Mouse (Mus musculus) kidney, embryonic 16.5 days (tissue): Measurements from ENCODE around the gene Lgals8. TPM values are rescaled to one million over a fixed set of nuclear protein-coding genes. Genes with fewer than 3 reads are reported as not detected.
A peak's percentile ranks its signal among the peaks of the same experiment; 100 is the strongest.
"Not testable (repeated sequence)": the region's sequence is repeated elsewhere in the genome, so short reads cannot be mapped to it uniquely, and the experiment has no call there.

Source experiments
- ATAC-seq: fragments of 200-750 bp; cut with Nextera tagmentation; 2 replicates; pipeline ENCODE4 v1.8.0; 2017; ENCODE audit warnings: moderate TSS enrichment; ENCODE audit not compliant: low FRiP score, low TSS enrichment
- H3K27ac ChIP-seq: fragments of 300-500 bp; sonication (generic); 2 replicates; pipeline ENCODE4 v1.5.1; 2014; ENCODE audit warnings: low read length
- H3K27me3 ChIP-seq: fragments of 300-500 bp; sonication (generic); 2 replicates; pipeline ENCODE4 v1.6.1; 2014; ENCODE audit warnings: low read length, control low read depth, mixed read lengths; ENCODE audit not compliant: insufficient read depth
- H3K36me3 ChIP-seq: fragments of 300-500 bp; sonication (generic); 2 replicates; pipeline ENCODE4 v1.6.1; 2014; ENCODE audit warnings: low read length, control low read depth, mixed read lengths; ENCODE audit not compliant: insufficient read depth
- H3K4me1 ChIP-seq: fragments of 300-500 bp; sonication (generic); 2 replicates; pipeline ENCODE4 v1.6.1; 2014; ENCODE audit warnings: low read length, control low read depth, mixed read lengths; ENCODE audit not compliant: insufficient read depth
- H3K4me2 ChIP-seq: fragments of 300-500 bp; sonication (generic); replicated peaks from 2 replicates; pipeline ENCODE4 v1.6.1; 2014; ENCODE audit warnings: low read depth, low read length
- H3K4me3 ChIP-seq: fragments of 300-500 bp; sonication (generic); 2 replicates; pipeline ENCODE4 v1.5.1; 2014; ENCODE audit warnings: mild to moderate bottlenecking, low read length
- H3K9ac ChIP-seq: fragments of 300-500 bp; sonication (generic); replicated peaks from 2 replicates; pipeline ENCODE4 v1.6.1; 2014; ENCODE audit warnings: low read length
- H3K9me3 ChIP-seq: fragments of 300-500 bp; sonication (generic); 2 replicates; pipeline ENCODE4 v1.6.1; 2016; ENCODE audit warnings: low read length, control low read depth
- WGBS: fragments of 180-500 bp; shearing (Covaris S2); extraction: QIAGEN DNeasy Blood & Tissue Kit; methylation state at CpG from one replicate; pipeline ENCODE4 v1.1.7; 2014; 5-methylcytosine and 5-hydroxymethylcytosine counted together
- polyA plus RNA-seq: library from polyadenylated mRNA; unstranded; fragments of >200 nt; fragmentation: Nextera tagmentation; extraction: Ambion mirVana; gene quantifications from 2 replicates; pipeline ENCODE4 v1.2.1, GENCODE M21; 2015

The Lgals8 gene
- polyA plus RNA-seq, 1 experiment from 2014 or later, result 24.8 TPM

DNA sequence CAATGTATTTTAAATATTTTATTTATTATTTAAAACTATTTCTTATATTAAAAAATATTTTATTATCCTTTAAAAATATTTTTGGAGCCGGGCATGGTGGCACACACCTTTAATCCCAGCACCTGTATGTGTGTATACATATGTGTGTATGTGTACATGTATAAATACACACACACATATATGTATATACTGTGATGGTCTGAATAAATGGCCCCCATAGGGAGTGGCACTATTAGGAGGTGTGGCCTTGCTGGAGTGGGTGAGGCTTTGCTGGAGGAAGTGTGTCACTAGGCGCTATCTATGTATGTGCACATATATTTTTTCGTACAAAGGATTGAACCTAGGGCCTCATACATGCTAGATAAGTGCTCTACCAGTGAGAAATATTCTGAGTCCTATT, 27.8 kb upstream of the Lgals8 start:
- H3K4me1 ChIP-seq, result no peaks in the 10 kb centered on the region
- no peaks in the 10 kb centered on the region for H3K36me3 ChIP-seq
- H3K27ac ChIP-seq, result no peak overlapping the region
- H3K27me3 ChIP-seq, result no peaks in the 10 kb centered on the region
- H3K9me3 ChIP-seq, result no peaks in the 10 kb centered on the region
- ATAC-seq, result no peak; the same call in 1 of the 2 replicates
- H3K4me2 ChIP-seq, result no peak overlapping the region
- H3K9ac ChIP-seq, result no peak overlapping the region
- H3K4me3 ChIP-seq, result no peak overlapping the region
- 85% methylated on average over 3 of the region's 3 CpGs for WGBS

DNA sequence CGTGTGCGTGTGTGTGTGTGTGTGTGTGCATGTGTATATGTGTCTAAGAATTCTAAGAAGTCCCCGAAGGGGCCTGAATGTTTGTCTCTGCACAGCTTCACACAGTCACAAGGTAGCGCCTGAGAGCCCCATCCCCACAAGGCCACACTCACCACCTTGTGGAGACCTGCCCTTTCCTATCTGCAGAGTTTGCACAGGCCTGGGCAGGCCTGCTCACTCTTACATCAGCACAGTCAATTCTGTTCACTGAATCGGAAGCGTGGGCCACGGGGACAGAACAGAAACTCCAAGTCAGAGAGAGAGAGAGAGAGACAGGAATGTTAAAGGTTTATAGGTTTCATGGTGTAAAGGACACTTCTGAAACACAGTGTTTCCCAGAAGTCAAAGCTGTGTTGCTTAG, 20.9 kb upstream of the Lgals8 start:
- Histone ChIP-seq H3K27ac (no peak overlapping the region), H3K36me3 (no peaks in the 10 kb centered on the region), H3K4me3 (no peak overlapping the region), H3K27me3 (no peaks in the 10 kb centered on the region), H3K9ac (no peak overlapping the region), H3K9me3 (no peaks in the 10 kb centered on the region), H3K4me1 (no peaks in the 10 kb centered on the region), H3K4me2 (no peak overlapping the region)
- WGBS, result 65% methylated on average over 7 of the region's 7 CpGs
- peak; percentile 49; the same call in 1 of the 2 replicates for ATAC-seq

DNA sequence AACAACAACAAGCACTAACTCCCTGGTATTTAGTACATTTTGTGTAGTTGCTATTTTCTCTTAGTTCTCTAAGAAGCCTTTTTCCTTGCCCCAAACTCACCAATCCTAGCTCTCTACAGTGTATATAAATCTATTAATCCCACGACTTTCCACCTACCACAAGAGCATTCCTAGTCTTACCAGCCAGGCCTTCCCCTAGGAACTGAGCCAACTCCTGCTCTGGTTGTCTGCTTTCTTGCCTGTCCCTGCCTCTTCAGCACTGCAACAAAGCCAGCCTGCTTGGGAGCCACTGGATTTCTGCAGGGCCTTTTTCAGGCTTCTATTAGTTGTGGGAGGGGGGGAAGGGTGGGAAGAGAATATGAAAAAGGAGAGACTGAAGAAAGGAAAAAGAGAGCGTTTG, 20.5 kb upstream of the Lgals8 start:
- no peaks in the 10 kb centered on the region for H3K36me3 ChIP-seq
- no peak overlapping the region for H3K9ac ChIP-seq
- H3K27ac ChIP-seq, result no peak overlapping the region
- no peak overlapping the region for H3K4me3 ChIP-seq
- no peaks in the 10 kb centered on the region for H3K4me1 ChIP-seq
- no peaks in the 10 kb centered on the region for H3K27me3 ChIP-seq
- no peaks in the 10 kb centered on the region for H3K9me3 ChIP-seq
- H3K4me2 ChIP-seq, result no peak overlapping the region
- no peak for ATAC-seq
- 75% methylated on average over 2 of the region's 2 CpGs for WGBS

DNA sequence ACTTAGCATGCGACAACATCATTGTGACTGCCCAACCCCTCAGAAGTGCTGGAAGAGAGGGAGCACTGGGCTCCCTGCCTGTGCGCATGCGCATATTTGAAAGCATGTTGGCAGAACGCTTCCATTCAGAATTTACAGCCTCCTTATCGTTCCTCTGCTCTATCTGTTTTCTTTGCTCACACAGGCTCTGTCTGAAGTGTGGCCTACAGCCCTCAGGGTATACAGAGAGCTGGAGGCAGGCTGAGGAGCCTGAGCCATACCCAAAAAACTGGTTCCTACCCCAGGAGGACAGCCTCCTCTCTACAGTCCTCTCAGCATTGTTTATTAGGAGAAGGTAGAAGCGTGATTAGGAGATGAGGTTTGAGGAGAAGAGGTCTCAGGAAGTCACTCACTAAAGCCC, 15.1 kb upstream of the Lgals8 start:
- no peak for ATAC-seq

DNA sequence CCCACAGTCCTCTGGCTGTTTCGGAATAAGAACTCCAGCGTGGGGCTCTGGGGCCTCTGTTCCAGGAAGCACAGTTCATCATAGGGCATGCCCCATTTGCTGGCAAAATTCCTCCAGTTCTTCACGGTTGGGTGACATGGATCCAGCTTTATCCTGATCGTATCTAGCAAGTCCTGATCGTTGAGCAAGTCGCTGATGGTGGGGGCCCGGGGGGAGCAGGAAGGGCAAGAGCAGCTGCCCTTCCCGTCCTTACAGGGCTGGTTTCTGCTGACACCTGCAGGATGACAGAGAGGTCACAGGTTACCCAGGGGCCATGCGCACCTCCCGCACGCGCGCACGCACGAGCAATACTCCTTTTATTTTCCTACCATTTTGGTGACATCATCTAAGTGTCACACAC, 13.6 kb upstream of the Lgals8 start:
- H3K27me3 ChIP-seq, result no peaks in the 10 kb centered on the region
- 46% methylated on average over 15 of the region's 15 CpGs for WGBS
- no peak overlapping the region for H3K27ac ChIP-seq
- peaks cover 3% of the 10 kb centered on the region; the same call in 1 of the 2 replicates for H3K4me1 ChIP-seq
- H3K4me2 ChIP-seq, result 0 out of 2 replicates have a peak overlapping the region, but pooled peaks have one; percentile 4
- peak; percentile 71; the same call in 1 of the 2 replicates for ATAC-seq
- no peak overlapping the region for H3K9ac ChIP-seq
- H3K4me3 ChIP-seq, result no peak overlapping the region
- H3K9me3 ChIP-seq, result no peaks in the 10 kb centered on the region
- no peaks in the 10 kb centered on the region for H3K36me3 ChIP-seq

More for the DNA sequence above, 15.1 kb upstream of the Lgals8 start:
- H3K4me2 ChIP-seq, result no peak overlapping the region
- 52% methylated on average over 6 of the region's 6 CpGs for WGBS
- peaks cover 3% of the 10 kb centered on the region; the same call in 1 of the 2 replicates for H3K4me1 ChIP-seq
- H3K4me3 ChIP-seq, result no peak overlapping the region
- no peaks in the 10 kb centered on the region for H3K36me3 ChIP-seq
- H3K9me3 ChIP-seq, result no peaks in the 10 kb centered on the region
- no peaks in the 10 kb centered on the region for H3K27me3 ChIP-seq
- no peak overlapping the region for H3K27ac ChIP-seq
- H3K9ac ChIP-seq, result no peak overlapping the region

DNA sequence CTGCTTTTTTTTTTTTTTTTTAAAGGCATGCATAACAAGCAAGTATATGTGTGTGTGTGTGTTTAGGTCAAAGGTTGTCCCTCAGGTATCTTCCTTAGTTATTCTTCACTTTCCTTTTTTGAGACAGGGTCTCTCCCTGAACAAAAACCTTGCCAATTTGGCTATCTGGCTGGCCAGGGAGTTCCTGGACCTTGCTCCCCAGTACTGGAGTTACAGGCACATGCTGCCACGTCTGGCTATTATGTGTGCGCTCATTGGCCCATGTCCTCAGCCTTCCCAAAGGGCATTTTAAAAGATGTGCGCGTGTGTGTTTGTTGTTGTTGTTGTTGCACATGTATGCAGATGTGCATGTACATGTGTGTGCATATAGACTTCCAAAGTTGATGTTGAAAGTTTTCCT, 12.1 kb upstream of the Lgals8 start:
- WGBS, result 87% methylated on average over 4 of the region's 4 CpGs
- H3K4me3 ChIP-seq, result no peak overlapping the region
- no peak for ATAC-seq

DNA sequence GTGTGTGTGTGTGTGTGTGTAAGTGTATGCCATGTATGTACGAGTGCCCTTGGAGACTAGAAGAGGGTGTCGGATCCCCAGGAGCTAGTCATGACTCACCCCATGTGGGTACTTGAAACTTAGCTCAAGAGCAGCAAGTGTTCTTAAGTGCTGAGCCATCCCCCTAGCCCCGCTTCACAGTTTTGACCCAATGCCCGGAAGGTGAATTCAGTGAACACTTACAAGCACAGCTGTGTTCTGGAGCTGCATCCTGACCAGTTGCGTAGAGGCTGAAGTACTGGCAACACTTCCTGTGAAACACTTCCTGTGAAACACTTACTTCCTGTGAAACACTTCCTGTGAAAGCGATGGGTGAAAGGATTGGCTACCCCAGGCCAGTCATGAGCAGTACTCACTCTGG, 10.5 kb upstream of the Lgals8 start:
- Histone ChIP-seq H3K27me3 (no peaks in the 10 kb centered on the region), H3K4me1 (peaks cover 3% of the 10 kb centered on the region; the same call in 1 of the 2 replicates), H3K36me3 (no peaks in the 10 kb centered on the region), H3K27ac (no peak overlapping the region), H3K4me2 (no peak overlapping the region), H3K4me3 (no peak overlapping the region), H3K9ac (no peak overlapping the region), H3K9me3 (no peaks in the 10 kb centered on the region)
- no peak for ATAC-seq
- 87% methylated on average over 6 of the region's 6 CpGs for WGBS

More for the DNA sequence above, 12.1 kb upstream of the Lgals8 start:
- H3K27me3 ChIP-seq, result no peaks in the 10 kb centered on the region
- no peaks in the 10 kb centered on the region for H3K36me3 ChIP-seq
- peaks cover 3% of the 10 kb centered on the region; the same call in 1 of the 2 replicates for H3K4me1 ChIP-seq
- H3K27ac ChIP-seq, result no peak overlapping the region
- no peak overlapping the region for H3K9ac ChIP-seq
- H3K9me3 ChIP-seq, result no peaks in the 10 kb centered on the region
- H3K4me2 ChIP-seq, result no peak overlapping the region

DNA sequence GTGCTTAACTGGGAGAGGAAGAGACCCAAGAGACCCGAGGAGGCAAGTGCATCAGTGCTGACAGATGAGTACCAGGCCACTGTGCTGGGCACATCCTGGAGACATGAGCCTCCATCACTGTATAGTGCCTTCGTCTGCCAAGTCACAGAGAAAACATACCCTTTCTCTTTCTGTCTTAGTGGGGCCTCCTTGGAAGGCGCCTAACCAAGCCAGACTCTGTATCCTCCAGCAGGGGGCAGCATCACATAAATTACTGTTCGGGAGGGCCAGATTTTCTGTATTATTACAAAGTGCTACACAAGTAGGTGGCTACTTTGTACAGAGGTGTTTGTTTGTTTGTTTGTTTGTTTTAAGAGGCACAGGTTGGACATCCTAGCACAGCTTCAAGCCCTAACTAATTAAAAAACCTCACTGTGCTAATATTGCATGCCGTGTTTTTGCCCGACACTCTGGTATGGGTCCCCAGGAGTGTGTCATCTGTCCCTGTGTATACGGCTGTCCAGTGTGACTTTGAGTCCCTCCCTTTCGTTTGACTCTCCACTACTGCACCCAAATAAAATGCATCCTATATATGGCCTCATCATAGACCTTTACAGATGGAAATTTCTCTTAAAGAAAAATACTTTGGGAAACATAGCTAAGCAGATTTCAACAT, 9.1 kb upstream of the Lgals8 start:
- Histone ChIP-seq H3K27me3 (no peaks in the 10 kb centered on the region), H3K36me3 (no peaks in the 10 kb centered on the region), H3K9me3 (no peaks in the 10 kb centered on the region), H3K4me2 (no peak overlapping the region), H3K27ac (no peak overlapping the region), H3K4me3 (no peak overlapping the region), H3K9ac (no peak overlapping the region), H3K4me1 (peaks cover 3% of the 10 kb centered on the region; the same call in 1 of the 2 replicates)
- peak; percentile 39; the same call in 1 of the 2 replicates for ATAC-seq
- WGBS, result 37% methylated on average over 8 of the region's 8 CpGs

DNA sequence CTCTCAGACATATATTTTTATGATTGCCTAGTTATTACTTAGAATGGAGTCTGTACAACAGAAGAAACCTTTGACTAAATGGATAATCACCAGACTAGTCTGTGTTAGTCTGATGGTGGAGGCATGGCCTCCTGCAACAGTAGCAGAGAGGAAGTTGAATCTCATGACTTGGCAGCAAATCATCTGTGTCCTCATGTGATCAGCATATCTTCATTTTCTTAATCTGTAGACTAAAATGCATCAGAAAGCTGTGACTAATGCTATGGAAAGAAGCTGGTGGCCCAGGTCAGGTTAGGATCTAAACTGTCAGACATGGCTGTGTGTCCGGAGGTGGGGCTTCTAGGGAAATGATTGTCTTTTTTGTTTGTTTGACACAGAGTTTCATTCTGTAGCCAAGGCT, 3.7 kb upstream of the Lgals8 start:
- H3K4me1 ChIP-seq, result no peaks in the 10 kb centered on the region
- no peaks in the 10 kb centered on the region for H3K36me3 ChIP-seq
- no peak for ATAC-seq
- H3K9me3 ChIP-seq, result no peaks in the 10 kb centered on the region
- H3K27me3 ChIP-seq, result no peaks in the 10 kb centered on the region
- H3K4me2 ChIP-seq, result no peak overlapping the region
- H3K4me3 ChIP-seq, result no peak overlapping the region
- H3K9ac ChIP-seq, result no peak overlapping the region
- H3K27ac ChIP-seq, result no peak overlapping the region
- WGBS, result 71% methylated on average over 1 of the region's 1 CpGs

DNA sequence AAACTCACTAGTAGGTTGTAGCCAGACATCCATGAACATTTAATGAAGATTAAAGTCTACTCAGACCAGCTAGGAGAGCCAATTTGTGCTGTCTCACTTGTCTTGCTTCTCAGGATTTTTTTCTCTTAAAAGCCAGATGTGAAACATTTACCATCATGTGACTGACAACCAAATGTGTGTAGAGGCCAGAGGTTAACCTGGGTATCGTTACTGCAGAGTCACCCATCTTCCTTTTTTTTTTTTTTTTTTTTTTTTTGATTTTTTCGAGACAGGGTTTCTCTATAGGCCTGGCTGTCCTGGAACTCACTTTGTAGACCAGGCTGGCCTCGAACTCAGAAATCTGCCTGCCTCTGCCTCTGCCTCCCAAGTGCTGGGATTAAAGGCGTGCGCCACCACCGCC, 585 bp downstream of the Lgals8 start:
- H3K9ac ChIP-seq, H3K4me1 ChIP-seq, H3K36me3 ChIP-seq, H3K9me3 ChIP-seq, H3K4me2 ChIP-seq, H3K4me3 ChIP-seq, ATAC-seq, H3K27ac ChIP-seq, H3K27me3 ChIP-seq: not testable (repeated sequence)
- WGBS, result 80% methylated on average over 6 of the region's 6 CpGs
